Mouse (Mus musculus) adrenal gland, postnatal 4 days (tissue): ENCODE measurements around the gene Ptges2. TPM values are rescaled to one million over a fixed set of nuclear protein-coding genes. Genes with fewer than 3 reads are reported as not detected.

Experiments used
- total RNA-seq, 2 experiments: library from RNA; stranded (reverse); gene quantifications; 2 replicates each; pipeline ENCODE4 v1.2.3; 2021

Ptges2 gene
- total RNA-seq, 2 experiments from 2014 or later = 49.2 to 60.7 TPM

Other genes starting within 250 kb of the Ptges2 start
- 100 to 1,000 TPM; 148 to 158 TPM for gene Prrc2b, start 244.8 kb upstream of the Ptges2 start, total RNA-seq
- gene Pomt1, start 159.3 kb upstream of the Ptges2 start, total RNA-seq = 10 to 100 TPM; 36.7 to 40.4 TPM
- 10 to 100 TPM; 88.3 to 98.2 TPM for gene Uck1, start 135.7 kb upstream of the Ptges2 start, total RNA-seq
- 10 to 100 TPM; 78.6 to 80.4 TPM for gene Golga2, start 108.5 kb upstream of the Ptges2 start, total RNA-seq
- gene Swi5, start 107.8 kb upstream of the Ptges2 start, total RNA-seq = 100 to 1,000 TPM; 225 to 237 TPM
- 100 to 1,000 TPM in 1 of 2 experiments, 10 to 100 TPM in 1; 97.7 to 106 TPM for gene Ciz1, start 43.6 kb upstream of the Ptges2 start, total RNA-seq
- 10 to 100 TPM; 41.3 to 43.4 TPM for gene Dnm1, start 42.6 kb upstream of the Ptges2 start, total RNA-seq
- 100 to 1,000 TPM in 1 of 2 experiments, 10 to 100 TPM in 1; 94.9 to 121 TPM for gene 1110008P14Rik, start 14.0 kb upstream of the Ptges2 start, total RNA-seq
- gene Lcn2, start 7.6 kb upstream of the Ptges2 start, total RNA-seq = 10 to 100 TPM; 11.5 to 33.6 TPM
- 1 to 10 TPM; 4.1 to 4.2 TPM for gene Naif1, start 54.6 kb downstream of the Ptges2 start, total RNA-seq
- gene Slc25a25, start 55.5 kb downstream of the Ptges2 start, total RNA-seq = 10 to 100 TPM; 28.0 to 33.7 TPM
- gene Fam102a, start 139.4 kb downstream of the Ptges2 start, total RNA-seq = 10 to 100 TPM; 36.6 to 38.0 TPM
- 10 to 100 TPM; 61.9 to 64.5 TPM for gene Dpm2, start 175.0 kb downstream of the Ptges2 start, total RNA-seq
- under 1 TPM; 0.31 to 0.73 TPM for gene Pip5kl1, start 178.9 kb downstream of the Ptges2 start, total RNA-seq
- not detected for gene 9430097D07Rik, start 179.8 kb downstream of the Ptges2 start, total RNA-seq
- 10 to 100 TPM; 16.4 to 19.4 TPM for gene St6galnac4, start 191.2 kb downstream of the Ptges2 start, total RNA-seq
- gene St6galnac6, start 203.8 kb downstream of the Ptges2 start, total RNA-seq = 10 to 100 TPM; 53.0 to 58.0 TPM
- 10 to 100 TPM; 53.4 to 68.7 TPM for gene Ak1, start 225.9 kb downstream of the Ptges2 start, total RNA-seq